27 mouse cellular contexts compared by ENCODE assay signal in genomic region chr3:52151155-52151554, GRCm38 (mm10). TPM values are rescaled to one million over a fixed set of nuclear protein-coding genes. Genes with fewer than 3 reads are reported as not detected.
DNase-seq lines count a peak whose midpoint lies in the region; ATAC-seq and TF ChIP-seq lines count a peak whose summit lies in the region.
"Had no signal": no experiment of that assay in that cellular context is flagged by ENCODE, and none has a peak within 500 bp of the region (broad histone marks: within the 10 kb centered on the region; RNA-seq: fewer than 3 reads in every experiment).

No protein-coding gene starts in this region.

- POLR2A ChIA-PET in Patski (lab: Charles Lee) = interaction anchor here (1.1 kb wide), 1 partner anchor 10 kb away, joined by 3 read pairs; no protein-coding TSS in a partner anchor

- CTCF ChIA-PET in Patski (lab: Charles Lee) = interaction anchor here (1.0 to 1.6 kb wide), 2 partner anchors 9 to 11 kb away, joined by 3 read pairs; no protein-coding TSS in a partner anchor

- ATAC-seq in heart, embryonic 13.5 days (ENCODE audit: extremely low read depth, insufficient number of reproducible peaks, low FRiP score, low TSS enrichment) = no peak
- ATAC-seq in Patski = peak; percentile 87
- ATAC-seq in stomach, postnatal 0 days (ENCODE audit: low FRiP score, low TSS enrichment) = peak; percentile 54; the same call in 1 of the 2 replicates
- ATAC-seq: activated CD4-positive, CD25-positive, alpha-beta regulatory T cell, adult 4 months; inflammation-experienced regulatory T-cells, adult 6 months; midbrain, embryonic 13.5 days had no signal

- no peak for TF ChIP-seq EP300 in stomach, postnatal 0 days (optimal IDR thresholded peaks at IDR 0.05)

- in situ Hi-C loops in Patski (cut with MboI; ENCODE audit: low pct_unique_long_range_greater_than_20kb) = no loop called here

- no peak for DNase-seq in heart, adult 18-20 months
- DNase-seq in 3T3-L1 (ENCODE audit: low read depth, low spot score) (peak; percentile 57), Patski (ENCODE audit: low read depth, low spot score) (no peak)
- DNase-seq in stomach, postnatal 0 days (ENCODE audit: low spot score) = no peak
- no peak for DNase-seq in gastrocnemius, postnatal 4 days (ENCODE audit: low spot score in 2 of 2)
- DNase-seq in T-cell, adult 2 months (ENCODE audit: low spot score) = no peak
- DNase-seq: adrenal gland, adult 8-10 months; cerebellum, adult 11 months; cerebellum, adult 9-11 months; gastrocnemius, postnatal 10 days; kidney, adult 9 months; kidney, postnatal 10 days; layer of hippocampus, postnatal 36 days; left cerebral cortex, postnatal 4 days; lung, adult 2 months; lung, postnatal 10 days; thymus, postnatal 4 days had no signal

- peaks cover 6% of the 10 kb centered on the region for H3K4me1 ChIP-seq in heart, embryonic 13.5 days
- no peaks in the 10 kb centered on the region for H3K4me1 ChIP-seq in stomach, postnatal 0 days (replicated peaks; ENCODE audit: control insufficient read depth, insufficient read depth)
- H3K4me1 ChIP-seq: forebrain, embryonic 12.5 days; hindbrain, embryonic 10.5 days; hindbrain, embryonic 15.5 days; midbrain, embryonic 13.5 days had no signal

- H3K9me3 ChIP-seq in heart, embryonic 13.5 days = peaks cover 7% of the 10 kb centered on the region
- no peaks in the 10 kb centered on the region for H3K9me3 ChIP-seq in stomach, postnatal 0 days (ENCODE audit: control insufficient read depth, low read length)
- H3K9me3 ChIP-seq: G1E; hindbrain, embryonic 15.5 days; midbrain, embryonic 13.5 days had no signal

- no peak overlapping the region for H3K4me3 ChIP-seq in heart, embryonic 13.5 days
- no peak overlapping the region for H3K4me3 ChIP-seq in stomach, postnatal 0 days (ENCODE audit: low read depth, low read length)
- H3K4me3 ChIP-seq: forebrain, embryonic 12.5 days; hindbrain, embryonic 10.5 days; hindbrain, embryonic 15.5 days; midbrain, embryonic 13.5 days had no signal

- H3K27ac ChIP-seq in heart, embryonic 13.5 days (replicated peaks) = no peak overlapping the region
- no peak overlapping the region for H3K27ac ChIP-seq in stomach, postnatal 0 days (replicated peaks)
- H3K27ac ChIP-seq: forebrain, embryonic 12.5 days; hindbrain, embryonic 10.5 days; hindbrain, embryonic 15.5 days; liver, embryonic 14.5 days; macrophage; midbrain, embryonic 13.5 days had no signal

- no peaks in the 10 kb centered on the region for H3K36me3 ChIP-seq in heart, embryonic 13.5 days
- no peaks in the 10 kb centered on the region for H3K36me3 ChIP-seq in stomach, postnatal 0 days (ENCODE audit: control insufficient read depth, insufficient read depth, low read length)
- H3K36me3 ChIP-seq: forebrain, embryonic 12.5 days; G1E; hindbrain, embryonic 10.5 days; hindbrain, embryonic 15.5 days; midbrain, embryonic 13.5 days had no signal

- WGBS in heart, embryonic 13.5 days = 13% methylated on average over 3 of the region's 3 CpGs
- 36% methylated on average over 3 of the region's 3 CpGs for WGBS in stomach, postnatal 0 days

- 0 out of 2 replicates have a peak overlapping the region, but pooled peaks have one; percentile 14 for H3K4me2 ChIP-seq in heart, embryonic 13.5 days
- H3K4me2 ChIP-seq in stomach, postnatal 0 days (replicated peaks; ENCODE audit: low read depth) = no peak overlapping the region
- H3K4me2 ChIP-seq: forebrain, embryonic 12.5 days; hindbrain, embryonic 15.5 days; midbrain, embryonic 13.5 days had no signal

- no peaks in the 10 kb centered on the region for H3K27me3 ChIP-seq in heart, embryonic 13.5 days (replicated peaks)
- peaks cover 4% of the 10 kb centered on the region for H3K27me3 ChIP-seq in Patski
- H3K27me3 ChIP-seq in stomach, postnatal 0 days (ENCODE audit: control insufficient read depth, insufficient read depth, low read length) = no peaks in the 10 kb centered on the region
- H3K27me3 ChIP-seq: forebrain, embryonic 12.5 days; hindbrain, embryonic 15.5 days; midbrain, embryonic 13.5 days had no signal

- TF ChIP-seq CTCF in Patski (IDR thresholded peaks at IDR 0.05) = no peak
- no peak for TF ChIP-seq CTCF in stomach, postnatal 0 days (IDR thresholded peaks at IDR 0.05; ENCODE audit: low read depth)

- H3K9ac ChIP-seq in heart, embryonic 13.5 days = 0 out of 2 replicates have a peak overlapping the region, but pooled peaks have one; percentile 2
- no peak overlapping the region for H3K9ac ChIP-seq in stomach, postnatal 0 days (ENCODE audit: low read length)
- H3K9ac ChIP-seq: forebrain, embryonic 12.5 days; hindbrain, embryonic 15.5 days; liver, embryonic 14.5 days; midbrain, embryonic 13.5 days had no signal

RNA-seq across cellular contexts. Expression of gene Maml3, which starts 46.3 kb away (rescaled TPM):
- 2.1 and 2.4 TPM in 2 replicates for polyA plus RNA-seq in heart, embryonic 13.5 days (2015; fragmentation: Nextera tagmentation; extraction: Ambion mirVana)
- 1 to 10 TPM; 2.3 to 2.9 TPM for total RNA-seq in heart, adult 18-20 months (2021)
- 7.7 TPM for polyA plus RNA-seq in Patski (2021)
- polyA plus RNA-seq in stomach, postnatal 0 days (2015; fragmentation: Nextera tagmentation; extraction: Ambion mirVana) = 2.8 and 2.9 TPM in 2 replicates
- total RNA-seq in gastrocnemius, postnatal 4 days (2021) = 1 to 10 TPM; 6.5 to 7.3 TPM
